Mouse (Mus musculus) embryo, embryonic 10 days (tissue): ENCODE data around the gene H2afy.

ENCODE experiments used
- DNase-seq: peaks from one replicate; pipeline ENCODE4 v3.0.0-alpha.2; 2015; ENCODE audit warnings: low spot score

The H2afy gene

DNA sequence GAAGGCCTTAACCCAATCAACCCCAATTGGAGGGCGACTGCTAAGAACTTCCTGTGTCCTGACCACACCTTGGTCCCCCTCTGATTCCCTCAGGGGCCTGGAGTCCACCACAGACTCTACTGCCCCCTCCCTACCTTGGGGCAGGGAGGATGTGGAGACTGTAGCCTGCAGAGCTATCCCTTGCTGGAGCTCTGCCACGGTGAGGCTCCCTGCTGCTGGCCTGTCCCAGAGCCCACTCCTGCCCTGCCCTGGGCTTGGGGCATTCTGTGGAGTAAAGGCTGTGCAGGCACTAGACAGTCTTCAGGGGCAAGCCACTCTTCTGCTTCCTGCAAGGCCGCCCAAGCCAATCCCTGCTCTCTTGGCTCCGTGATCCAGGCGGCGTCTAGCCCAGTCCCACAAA is 24.6 kb downstream of the H2afy start:
- no peak for DNase-seq

DNA sequence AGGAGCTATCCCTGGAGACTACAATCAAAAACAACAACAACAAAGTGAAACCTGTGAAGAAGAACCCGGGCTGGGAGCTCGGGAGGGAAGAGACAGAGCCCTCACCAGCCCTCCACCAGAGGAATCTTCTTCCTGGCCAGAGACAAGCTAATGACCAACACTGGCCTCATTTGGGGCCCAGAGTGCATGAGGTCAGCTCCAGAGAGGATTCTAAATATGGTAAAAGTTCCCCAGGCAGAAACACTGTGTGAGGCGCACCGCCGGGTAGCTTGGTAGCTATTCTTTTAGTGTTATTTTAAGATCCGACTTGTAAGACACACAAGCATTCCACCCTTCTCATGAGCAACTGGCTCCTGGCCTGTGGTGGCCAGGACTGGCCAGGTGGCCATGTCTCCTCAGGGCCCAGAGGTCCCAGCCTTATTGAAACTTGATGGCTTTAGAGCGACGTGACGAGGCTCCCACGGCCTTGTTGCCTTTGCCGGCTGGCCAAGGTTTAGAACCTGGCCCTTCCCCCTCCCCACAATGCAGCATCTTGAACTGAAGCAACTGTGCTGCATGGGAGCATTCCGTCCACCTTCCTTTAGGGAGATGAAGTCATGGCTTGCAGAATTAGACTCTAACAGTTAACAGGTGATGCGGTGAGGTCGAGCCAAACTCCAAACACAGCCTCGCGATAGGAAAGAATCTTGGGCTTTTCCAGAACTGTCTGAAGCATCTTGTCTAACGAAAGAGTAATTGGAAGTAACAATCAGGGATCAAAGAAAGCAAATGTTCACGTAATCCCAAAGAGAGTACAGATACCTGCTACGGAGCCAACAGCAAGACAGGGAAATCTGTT is 25.2 kb downstream of the H2afy start:
- no peak for DNase-seq

DNA sequence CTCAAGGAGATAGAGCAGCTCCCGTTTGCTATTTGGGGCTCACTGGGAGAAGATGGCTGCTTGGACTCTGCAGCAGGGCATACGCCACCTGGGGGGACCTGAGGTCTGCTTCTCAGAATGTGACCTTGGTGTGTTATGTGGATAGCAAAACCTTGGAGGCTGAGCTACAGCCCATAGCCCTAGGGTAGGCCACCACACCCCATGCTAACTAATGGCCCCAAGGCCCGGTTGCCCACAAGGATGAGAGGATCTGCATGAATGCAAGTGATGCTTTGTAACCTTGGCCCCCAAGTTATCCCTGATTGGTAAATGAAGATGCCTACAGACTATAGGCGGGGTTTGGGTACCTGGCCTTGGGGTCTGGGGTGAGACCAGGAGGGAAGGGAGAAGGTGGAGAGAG is 26.5 kb downstream of the H2afy start:
- no peak for DNase-seq

DNA sequence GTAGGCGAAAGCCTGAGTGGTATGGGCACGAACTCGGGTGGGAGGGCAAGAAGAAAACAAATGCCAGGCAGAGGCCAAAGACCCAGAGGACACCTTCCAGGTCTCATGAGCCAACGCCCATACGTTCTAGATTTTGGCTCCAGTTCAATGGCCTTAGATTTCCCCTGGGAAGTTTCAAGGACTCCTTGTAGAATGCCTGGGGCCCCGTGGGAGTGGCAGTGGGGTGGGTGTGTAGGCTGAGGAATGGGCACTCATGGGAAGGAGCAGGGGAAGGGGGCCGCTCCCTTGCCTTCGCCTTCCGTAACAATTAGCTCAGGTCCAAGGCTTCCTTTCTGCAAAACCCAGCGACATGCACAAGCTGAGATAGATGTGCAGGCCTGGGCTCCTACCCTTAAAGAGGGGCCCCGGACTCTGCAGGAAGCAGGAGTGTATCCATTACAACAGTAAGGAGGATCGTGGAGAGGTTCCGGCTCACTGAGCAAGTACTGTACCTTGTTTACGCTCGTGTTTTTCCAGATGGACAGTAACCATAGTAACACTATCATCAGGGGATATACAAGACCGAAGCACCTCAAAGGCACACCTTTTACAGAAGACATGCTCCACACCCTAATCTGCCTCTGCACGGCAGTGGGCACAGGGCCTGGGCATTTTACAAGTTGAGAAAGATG is 27.2 kb downstream of the H2afy start:
- no peak for DNase-seq

DNA sequence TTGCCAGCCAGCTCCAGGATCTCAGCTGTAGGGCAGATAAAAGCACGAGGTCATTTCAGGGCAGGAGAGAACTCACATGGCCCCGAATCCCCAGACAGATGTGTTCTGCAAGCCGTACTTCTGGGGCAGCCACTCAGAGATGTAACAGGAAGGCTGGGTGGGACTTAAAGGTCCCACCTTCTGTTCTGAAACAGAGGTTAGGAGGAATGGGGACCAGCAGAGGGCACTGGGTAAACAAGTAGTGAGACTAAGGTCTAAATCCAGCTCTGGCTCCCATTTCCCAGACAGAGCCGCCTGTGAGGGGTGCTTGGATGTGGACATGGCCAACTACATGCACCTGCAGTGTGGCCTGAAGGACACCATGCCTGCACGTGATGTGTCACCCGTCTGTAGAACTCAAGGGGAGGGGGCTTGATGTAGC is 31.2 kb downstream of the H2afy start:
- no peak for DNase-seq

DNA sequence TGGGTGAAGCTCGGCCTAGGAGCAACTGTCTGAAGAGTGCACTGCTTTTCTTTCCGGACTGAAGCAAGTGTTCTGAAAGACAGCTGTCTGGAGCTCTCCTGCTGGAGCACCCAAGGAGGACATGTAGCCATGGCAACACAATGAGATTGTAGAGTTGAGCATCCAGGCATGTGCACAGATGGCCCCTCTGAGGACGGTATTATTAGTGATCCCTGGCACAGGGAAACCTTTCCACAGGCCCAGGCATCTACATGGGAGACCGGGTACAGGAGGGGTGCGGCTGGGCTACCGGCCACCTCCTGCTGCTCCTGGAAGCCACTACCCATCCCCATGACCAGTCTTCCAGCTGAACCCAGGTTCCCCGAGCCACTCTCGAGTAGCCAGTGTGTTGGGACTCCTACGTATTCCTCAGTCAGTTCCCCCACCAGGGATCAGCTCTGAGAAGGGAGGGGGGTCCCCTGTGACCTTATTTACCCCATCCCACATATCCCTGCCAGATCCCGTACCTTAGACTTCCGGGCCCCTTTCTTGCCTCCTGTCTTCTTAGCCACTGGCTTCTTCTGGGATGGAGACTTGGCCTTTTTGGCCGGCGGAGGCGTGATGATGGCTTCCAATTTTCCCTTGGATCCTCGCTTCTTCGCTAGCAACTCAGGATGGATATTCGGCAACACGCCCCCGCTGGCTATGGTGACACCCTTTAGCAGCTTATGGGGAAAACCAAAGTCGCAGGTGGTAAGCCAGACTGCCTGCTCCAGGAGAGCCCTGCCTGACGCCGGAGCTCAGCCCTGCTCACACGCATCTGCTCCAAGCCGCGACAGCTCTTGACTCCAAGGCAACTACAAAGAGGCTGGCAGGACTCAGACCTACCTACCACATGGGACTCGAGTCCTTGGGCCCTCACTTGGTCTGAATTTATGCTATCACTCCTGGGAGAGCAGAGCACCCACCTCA is 32.1 kb downstream of the H2afy start:
- DNase-seq, result no peak

DNA sequence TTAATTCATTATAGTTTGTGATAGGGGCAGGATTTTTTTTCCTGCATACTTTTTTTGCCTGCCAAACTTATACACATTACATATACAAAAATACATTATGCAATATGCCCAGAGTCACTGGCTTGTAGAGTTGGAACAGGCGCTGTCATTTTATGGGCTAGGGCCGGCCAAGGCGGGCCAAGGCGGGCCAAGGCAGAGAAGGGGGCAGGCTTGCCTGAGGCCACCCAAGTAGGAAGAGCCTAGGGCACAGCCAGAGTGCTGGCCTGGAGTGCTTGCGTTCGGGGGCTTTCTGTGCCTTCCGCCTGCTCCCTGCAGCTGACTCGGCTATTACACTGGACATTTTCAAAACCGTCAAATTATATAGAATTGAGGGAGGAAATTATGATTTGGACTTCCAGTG is 34.0 kb downstream of the H2afy start:
- no peak for DNase-seq

DNA sequence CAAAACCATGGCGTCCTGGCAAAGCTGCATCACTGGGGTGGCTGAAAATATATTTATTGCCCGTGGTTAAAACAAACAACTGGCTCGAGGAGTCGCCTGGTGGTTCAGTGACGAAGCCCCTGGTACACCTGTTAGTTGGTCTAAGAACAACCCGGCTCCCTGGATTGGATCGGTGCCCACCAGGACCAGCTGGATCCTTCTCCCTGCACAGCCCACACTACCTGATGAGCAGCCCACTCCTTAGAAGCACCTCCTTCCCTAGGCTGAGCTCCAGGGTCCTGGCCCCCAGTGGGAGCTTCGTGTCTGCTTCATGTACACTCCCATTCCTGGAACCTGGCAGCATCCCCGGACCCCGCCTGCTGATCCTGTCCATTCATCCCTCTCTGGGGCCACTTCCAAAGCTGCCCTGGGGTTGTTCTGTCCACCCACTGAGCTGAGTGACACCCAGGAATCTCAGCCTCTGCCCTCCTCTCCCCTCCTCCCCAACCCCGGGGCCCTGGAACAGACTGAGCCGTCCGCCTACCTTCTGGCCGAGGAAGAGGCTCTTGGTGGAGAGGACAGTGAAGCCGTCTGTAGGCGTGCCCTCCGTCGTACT is 40.5 kb downstream of the H2afy start:
- no peak for DNase-seq

DNA sequence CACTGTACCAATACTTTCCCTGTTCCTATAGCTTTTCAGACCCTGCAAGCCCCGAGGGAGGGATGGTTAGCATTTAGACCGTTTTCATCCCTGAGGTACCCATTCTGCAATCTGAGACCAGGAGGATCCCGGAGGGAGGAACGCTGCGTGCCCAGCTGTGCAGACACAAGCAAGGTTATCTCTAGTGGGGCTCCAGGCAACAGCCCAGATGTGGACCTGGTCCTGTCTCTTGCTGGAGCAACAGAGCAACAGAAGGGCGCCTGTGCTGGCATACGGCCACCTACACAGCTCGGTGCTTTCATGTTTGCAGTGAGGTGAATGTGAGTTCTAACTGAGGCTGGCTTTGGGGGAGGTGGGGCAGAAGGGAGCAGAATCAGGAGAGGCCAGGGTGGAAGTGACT is 41.6 kb downstream of the H2afy start:
- DNase-seq, result no peak

DNA sequence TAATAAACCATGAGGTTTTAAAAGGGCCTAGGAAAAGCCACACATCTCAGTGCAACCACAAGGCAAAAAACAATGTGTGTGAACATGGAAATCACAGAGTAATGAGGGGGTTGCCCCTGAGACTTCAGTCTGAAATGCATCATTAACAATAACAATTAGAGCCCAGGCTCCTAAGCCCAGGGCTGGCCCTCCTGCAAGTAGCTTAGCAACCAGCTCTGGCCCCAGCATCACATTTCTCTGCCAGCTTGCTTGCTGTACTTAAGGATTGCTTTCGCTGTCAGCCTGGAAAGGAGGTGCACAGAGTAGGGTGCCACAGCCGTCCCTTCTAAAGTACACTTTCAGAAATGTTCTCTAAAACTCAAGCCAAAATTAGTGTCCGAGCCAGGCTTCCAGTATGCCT is 42.5 kb downstream of the H2afy start:
- DNase-seq, result no peak

DNA sequence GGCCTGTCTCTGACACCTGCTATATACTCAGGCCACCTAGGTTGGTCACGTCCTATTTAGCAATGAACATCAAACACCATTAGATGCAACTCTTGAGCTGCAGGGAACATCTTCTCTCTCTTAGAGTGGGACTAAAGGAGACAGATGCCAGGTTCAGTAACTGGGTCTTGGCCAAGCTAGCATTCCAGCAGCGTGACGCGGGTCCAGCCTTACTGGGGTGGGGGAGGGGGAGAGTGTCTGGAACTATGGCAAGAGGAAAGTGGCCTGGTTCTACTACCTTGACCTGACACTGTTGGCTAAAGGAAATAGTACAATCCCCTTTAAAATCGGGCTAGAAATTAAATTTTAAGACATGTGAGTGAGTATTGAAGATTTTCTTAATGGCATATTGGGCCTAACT is 43.6 kb downstream of the H2afy start:
- DNase-seq, result no peak

DNA sequence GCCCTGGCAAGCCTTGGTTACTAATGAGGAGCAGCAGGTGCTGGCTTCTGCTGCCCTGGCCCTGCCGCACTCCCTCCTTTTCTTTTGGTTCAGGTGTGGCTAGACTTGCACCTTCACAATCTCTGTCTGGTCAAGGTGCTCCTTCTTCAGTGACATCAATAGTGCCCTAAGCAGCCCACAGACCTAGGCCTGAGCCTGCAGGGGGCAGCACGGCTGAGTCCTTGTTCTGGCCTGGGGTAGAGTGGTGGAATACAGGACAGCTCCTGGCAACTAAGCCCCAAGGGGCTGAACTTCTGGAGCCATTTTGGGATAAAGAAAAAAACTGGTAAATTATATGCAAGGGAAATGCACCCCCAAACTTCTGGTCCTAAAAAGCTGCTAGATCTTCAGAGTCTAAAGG is 45.6 kb downstream of the H2afy start:
- no peak for DNase-seq

DNA sequence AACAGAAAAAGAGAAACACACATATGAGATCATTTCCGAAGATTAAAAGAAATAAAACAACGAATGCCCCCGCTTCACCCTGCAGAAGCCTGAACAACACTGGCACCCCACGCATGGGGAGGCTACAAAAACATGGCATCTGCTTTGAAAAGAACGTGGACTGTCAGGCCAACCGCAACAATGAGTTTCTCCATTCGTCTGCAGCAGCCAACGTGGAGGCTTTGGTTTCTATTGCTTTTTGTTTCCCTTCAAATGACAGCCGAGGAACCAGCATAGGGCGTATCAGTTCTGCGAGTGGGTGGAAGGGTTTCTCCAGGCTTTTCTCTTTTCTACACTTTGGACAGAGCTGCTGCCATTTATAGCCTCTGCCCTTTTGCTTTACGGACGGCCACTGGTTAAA is 47.6 kb downstream of the H2afy start:
- no peak for DNase-seq

DNA sequence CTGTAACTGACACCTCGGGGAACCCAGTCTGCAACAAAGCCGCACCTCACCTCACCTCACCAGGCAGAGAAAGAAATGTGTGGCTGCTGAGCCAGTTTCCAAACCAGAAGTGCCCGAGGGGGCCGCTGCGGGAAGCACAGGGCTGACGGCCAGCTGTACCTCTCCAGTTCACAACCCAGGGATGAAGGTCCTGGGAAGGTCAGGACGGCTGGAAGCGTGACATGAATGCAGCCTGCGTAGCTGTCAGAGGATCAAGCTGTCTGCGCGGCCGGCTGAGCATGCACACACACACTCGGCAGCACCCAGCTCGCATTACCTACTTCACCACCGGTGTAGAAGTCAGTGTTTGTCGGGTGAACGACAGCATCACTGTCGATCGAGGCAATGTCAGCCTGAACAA is 48.2 kb downstream of the H2afy start:
- no peak for DNase-seq

DNA sequence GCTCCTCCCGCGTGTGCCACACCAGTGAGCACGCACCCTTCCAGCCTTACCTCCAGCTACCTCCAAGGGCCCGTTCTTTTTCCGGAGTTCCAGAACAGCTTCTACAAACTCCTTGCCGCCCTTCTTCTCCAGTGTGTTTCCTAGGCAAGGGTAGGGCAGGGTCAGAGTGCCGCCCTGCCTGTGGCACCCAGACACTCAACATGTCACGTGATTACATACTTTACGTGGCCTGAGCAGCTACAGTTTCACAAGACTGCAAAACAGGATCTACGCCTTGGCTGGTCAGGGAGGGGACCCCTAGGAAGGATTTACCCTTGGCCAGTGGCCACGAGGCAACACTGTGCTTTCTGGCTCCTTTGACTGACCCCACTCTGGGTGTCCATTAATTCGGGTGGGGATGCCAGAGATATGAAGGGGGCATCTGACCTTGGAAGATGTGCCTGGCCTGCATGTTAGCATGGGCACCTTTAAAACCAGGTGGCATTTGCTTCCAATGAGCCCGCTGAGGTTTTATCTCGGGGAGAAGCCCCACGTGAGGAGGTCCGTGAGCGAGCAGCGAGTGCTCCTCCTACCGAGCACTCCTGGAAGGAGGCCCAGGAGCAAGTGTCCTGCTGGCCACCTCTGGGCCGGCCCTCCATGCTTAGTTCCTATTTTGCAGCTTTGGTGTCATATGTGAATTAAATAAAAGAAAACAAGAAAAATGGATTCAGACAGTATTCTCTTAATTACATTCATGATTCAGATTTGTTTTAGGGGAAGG is 51.8 kb downstream of the H2afy start:
- no peak for DNase-seq

DNA sequence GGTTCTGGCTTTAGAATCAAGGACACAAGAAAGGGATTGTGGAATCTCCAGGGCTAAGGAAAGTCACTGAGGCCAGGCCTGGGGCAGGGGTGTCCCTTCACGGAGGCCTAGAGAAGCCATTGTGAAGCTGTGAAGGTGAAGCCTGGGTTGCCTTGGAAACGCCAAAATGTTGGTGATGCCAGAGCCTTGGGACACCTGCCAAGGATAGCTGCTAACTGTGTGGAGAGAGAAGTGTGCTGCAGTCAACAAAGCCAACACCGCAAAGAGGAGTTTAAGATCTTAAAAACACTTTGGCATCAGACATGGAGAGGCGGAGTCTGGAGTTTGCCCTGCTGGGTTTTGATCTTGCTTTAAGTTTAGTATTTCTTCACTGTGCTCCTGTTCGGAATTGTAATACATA is 54.5 kb downstream of the H2afy start:
- no peak for DNase-seq

DNA sequence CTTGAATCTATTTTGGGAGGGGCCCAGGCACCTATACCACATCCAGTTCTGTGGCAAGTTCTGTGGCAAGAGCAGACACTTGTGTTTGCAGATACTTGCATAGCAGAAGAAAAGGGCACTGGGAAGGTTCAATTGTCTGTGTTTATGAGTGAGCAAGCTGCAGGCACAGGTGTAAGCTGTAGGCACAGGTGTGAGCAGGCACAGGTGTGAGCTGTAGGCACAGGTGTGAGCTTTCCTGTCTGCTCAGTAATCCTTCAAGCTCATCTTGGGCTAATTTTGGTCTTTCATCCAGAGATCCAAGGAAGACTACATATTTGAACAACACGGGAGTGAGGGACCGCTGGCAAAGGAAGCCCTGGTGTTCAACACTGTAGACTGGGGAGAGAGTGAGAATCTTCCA is 56.5 kb downstream of the H2afy start:
- DNase-seq, result no peak

DNA sequence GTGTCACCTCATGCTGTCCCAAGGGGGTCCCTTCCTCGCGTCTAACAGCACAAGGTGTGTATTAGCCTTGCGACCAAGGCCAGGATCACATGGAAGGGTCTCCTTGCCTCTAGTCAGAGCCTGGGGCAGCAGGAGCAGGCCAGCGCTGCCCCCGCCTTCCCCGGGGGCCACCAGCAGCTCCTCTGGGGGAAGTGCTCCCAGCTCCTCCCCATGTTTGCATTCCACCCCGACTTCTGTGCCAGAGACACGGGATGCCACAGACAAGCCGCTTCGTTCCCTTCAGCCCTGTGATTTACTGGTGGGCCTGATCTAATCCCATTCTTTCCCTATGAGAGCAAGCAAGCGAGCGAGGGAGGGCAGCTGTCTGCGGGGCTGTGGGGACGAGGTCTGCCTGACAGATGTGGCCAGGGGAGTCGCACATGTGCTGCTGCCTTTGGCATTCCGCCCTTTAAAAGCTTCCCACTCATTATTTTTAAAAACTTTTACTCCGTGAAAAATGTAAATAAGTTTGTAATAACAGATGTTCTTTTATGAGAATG is 57.4 kb downstream of the H2afy start:
- DNase-seq, result peak; percentile 38

DNA sequence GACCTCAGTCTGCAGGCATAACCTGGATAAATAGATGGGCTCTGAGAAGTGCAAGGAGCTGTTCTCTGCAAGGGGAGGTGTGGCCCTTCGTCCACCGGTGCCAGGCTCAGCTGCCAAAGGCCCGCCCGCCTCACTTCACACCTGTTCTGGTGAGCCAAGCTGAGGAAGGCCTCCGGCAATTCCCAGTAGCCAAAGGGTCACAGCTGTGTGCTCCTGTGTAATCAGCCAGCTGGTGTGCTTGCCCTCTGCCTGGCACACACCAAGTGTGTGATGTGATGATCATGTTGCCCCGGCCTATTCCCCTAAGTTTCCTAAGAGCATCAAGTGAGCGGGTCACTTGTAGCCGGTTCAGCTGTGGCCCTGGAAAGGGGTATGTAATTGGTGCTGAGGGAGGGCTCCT is 60.2 kb downstream of the H2afy start:
- no peak for DNase-seq

DNA sequence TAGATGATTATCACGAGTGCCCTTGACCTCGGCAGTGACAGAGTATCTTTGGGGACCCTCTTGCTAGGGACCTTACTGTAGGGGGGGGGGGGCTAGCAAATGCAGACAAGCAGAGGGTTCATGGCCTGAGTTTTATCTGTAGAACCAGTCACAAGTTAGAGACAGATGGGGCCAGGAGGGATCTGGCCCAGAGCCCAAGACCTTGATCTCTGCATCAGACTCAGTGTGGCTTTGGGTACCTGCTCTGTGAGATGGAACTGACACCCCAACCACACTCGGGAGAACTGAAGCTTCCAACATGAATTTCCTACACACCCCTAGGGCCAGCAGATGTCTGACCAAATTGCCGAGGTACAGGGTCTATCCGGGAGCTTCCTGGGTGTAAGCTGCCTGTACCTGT is 63.0 kb downstream of the H2afy start:
- DNase-seq, result no peak

DNA sequence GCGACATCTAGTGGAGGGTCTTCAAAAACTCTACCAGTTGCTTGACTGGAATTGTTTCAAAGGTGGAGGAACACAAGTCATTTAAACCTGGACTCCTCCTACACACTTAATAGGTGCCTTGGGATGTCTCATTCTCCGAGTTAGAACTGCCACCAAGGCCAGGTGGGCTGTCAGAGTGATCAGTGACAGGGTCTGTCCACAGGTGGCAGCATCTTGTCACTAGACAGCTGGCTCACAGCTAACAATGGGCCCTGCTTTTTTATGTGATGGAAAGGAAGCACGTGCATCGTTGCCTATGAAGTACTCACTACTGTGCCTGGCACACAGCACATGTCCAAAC is 63.9 kb downstream of the H2afy start:
- DNase-seq, result peak; percentile 70
